Mouse (Mus musculus) left cerebral cortex, postnatal 36 days (tissue): ENCODE measurements around the gene Cc2d1b. TPM values are rescaled to one million over a fixed set of nuclear protein-coding genes. Genes with fewer than 3 reads are reported as not detected.

Source experiments
- DNase-seq, 2 experiments: peaks; one replicate each; pipeline ENCODE4 v3.0.0; 2021 to 2022; ENCODE audit warnings: low spot score in 2 of 2, mixed read lengths in 1 of 2
- intact Hi-C: fragments of 180-260 bp; cut with DNase I; formaldehyde crosslinking; loops from one replicate; pipeline ENCODE4 v1.15.1; 2025
- total RNA-seq, 2 experiments: library from RNA; stranded (reverse); gene quantifications; 2 replicates each; pipeline ENCODE4 v1.2.3; 2021

Gene Cc2d1b
- 10 to 100 TPM; 31.3 to 48.2 TPM for total RNA-seq

DNA sequence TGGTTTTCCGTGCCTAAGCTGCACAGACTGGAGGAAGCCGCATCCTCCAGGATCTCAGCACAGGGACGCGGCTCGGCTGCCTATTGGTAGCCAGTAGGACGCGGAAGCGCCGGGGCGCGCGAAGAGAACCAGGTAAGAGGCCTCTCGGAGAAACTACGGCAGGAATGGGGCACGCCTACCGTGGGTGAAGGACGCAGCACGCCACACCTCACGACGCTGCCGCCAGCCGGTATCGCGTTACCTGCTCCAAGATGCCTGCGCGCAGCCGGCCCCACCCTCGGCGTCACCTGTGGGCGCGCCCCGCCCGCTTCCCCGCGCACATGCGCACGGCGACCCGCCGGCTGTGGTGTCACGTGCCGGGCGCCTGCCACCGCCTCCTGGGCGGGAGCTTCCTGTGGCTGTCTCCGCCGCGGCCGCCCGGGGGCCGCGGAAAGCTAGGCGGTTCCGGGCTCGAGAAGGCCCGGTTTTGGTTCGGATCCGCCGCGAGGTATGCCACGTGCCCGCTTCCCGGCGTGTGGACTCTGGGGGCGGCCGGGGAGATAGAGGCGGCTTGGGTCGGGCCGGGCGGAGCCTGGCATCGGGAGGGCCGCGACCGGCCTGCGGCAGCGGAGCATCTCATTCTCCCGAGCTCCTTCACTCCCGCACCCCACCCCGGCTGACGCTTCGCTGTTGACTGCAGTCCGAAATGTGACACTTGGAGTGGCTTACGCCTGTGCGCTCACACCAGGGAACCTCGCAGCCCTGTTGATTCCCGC lies at the start of gene Cc2d1b:
Cc2d1b (plus strand) TSS at position 354 of the 755 bp plus-strand sequence.
- intact Hi-C loops: loop anchor here (2.0 kb wide), 1 partner anchor 41 kb away; the partner anchor contains the start of genes Orc1 and Prpf38a
- DNase-seq: peak; percentile 92 to 96

- intact Hi-C loops: no loop called here
- no peak for DNase-seq
Observed at GRCm38 (mm10) chr4:108572644-108573043, 47.1 kb upstream of the Cc2d1b start.

DNA sequence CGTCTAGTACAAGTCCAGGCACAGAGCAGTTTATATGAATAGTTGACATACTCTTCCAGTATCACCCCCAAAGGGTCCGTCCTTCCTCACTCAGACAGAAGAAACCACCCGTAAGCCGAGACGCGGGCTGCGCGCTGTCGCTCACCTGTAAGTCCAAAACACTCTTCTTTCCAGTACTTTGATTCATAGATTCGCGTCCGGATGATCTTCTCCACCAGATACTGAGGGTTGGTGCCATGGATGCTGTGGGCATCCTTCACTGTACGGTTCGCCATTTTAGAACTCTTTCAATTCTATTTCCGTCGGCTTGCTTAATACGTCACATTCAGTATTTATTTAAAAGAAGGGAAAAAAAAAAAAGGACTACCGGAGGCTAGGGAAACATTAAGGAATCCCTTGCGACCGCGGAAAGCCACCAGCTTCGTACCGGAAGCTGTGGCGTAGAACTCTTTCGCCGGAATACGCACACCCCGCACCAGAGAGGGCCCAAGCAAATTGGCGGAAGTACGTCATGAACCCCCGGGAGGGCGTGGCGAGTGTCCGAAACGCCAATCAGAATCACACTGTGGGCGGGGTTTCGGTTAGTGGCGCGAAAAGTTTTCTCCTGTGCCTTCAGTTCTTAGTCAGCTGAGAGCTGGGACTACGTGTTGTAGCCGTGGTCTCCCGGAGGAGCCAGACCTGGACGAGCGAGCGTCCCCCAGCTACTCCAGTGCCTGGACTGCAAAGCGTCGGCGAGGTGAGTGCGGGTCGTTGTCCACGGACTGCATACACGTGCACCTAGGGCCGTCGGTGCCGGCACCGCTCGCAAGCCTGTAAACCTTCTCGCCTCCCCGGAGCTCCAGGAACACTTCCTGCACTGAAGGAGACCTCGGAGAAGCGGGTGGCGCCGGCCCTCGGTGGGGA lies 40.6 kb upstream of the Cc2d1b start, which contains the start of the genes Prpf38a and Orc1:
Prpf38a (minus strand) TSS at position 497 of the 903 bp plus-strand sequence.
Orc1 (plus strand) TSS at position 584 of the 903 bp plus-strand sequence.
- peak; percentile 95 to 97 for DNase-seq
- intact Hi-C loops: loop anchor here (2.0 to 5.0 kb wide), 3 partner anchors 40 to 242 kb away; partner anchors contain the start of gene Cc2d1b

GRCm38 (mm10) chr4:108579743-108580411 lies 39.9 kb upstream of the Cc2d1b start:
- DNase-seq: no peak
- intact Hi-C loops: loop anchor here (2.0 to 5.0 kb wide), 3 partner anchors 39 to 243 kb away; partner anchors contain the start of gene Cc2d1b

GRCm38 (mm10) chr4:108593376-108593775 lies 26.4 kb upstream of the Cc2d1b start:
- intact Hi-C loops: no loop called here
- DNase-seq: no peak

- intact Hi-C loops: no loop called here
- DNase-seq: no peak
Observed at GRCm38 (mm10) chr4:108595785-108596184, 24.0 kb upstream of the Cc2d1b start.

GRCm38 (mm10) chr4:108598306-108598705 lies 21.4 kb upstream of the Cc2d1b start:
- no peak for DNase-seq
- intact Hi-C loops: no loop called here

DNA sequence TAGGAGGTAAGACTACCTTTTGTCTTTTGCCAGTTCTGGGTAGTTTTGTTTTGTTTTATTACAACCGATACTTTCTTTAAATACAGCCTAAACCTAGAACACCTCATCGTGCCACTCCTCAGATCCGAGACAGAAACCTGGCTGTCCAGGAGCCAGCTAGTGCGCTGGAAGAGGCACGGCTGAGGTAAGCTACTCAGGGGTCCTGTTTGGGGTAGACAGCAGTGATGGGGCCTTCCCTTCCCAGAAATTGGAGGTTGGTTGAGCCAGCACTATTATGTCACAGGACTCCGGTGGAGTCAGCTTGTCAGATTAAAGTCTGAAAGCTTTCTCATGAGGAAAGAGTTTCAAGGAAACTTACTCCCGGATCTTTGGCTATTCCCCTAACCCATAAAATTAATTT lies 17.9 kb upstream of the Cc2d1b start:
- intact Hi-C loops: no loop called here
- no peak for DNase-seq

DNA sequence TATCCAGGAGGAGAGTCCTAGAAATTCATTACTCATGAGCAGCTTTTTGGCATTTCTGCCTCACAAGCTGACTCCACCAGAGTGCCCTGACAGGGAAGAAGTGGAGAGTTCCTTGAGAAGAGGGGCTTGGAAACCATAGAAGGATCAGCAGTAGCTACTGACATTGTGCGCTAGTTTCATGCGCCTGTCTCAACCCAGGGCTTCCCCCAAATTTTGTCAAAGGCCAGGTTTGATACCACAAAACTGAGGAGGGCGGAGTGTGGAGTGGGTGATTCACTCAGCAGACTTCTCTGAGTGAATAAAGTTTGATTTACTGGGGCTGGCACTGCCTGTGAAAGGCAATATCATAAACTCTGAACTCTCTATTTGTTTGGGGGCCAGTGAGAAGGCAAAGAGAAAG lies 11.1 kb upstream of the Cc2d1b start:
- intact Hi-C loops: no loop called here
- no peak for DNase-seq

DNA sequence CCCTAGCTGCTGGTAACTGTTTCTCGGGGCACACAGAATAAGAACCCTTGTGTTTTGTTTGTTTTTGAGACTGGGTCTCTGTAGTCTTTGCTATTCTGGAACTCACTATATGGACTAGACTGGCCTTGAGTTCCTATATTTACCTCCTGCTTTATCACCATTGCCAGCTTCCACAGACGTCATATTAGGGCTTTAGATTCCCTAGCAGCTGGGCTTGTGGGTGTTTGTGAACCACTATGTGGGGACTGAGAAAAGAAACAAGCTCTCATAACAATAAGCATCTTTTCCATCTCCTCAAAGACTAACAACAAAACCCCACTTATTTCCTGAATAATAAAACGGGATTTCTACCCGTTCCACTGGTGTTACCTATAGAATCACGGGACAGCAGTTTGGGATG lies 8.8 kb upstream of the Cc2d1b start:
- intact Hi-C loops: no loop called here
- DNase-seq: no peak

DNA sequence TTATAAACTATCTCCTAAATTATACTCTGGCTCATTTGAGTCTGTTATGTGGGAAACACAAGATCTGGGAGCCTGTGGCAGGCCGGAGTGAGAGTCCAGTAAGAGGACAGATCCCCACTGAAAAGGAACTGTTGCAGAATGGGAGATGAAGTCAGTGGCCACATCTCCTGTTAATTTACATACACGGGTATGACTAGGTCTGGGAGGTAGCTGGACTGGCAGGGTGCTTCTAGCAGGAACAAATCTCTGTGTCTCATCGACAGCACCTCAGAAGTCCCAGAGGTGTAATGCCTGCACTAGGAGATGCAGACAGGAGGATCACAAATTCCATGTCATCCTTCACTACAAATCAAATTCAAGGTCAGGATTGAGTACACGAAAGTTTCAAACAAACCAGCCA lies 1.2 kb upstream of the Cc2d1b start:
- intact Hi-C loops: loop anchor here (2.0 kb wide), 1 partner anchor 40 kb away; the partner anchor contains the start of genes Orc1 and Prpf38a
- no peak for DNase-seq

GRCm38 (mm10) chr4:108619165-108619564 lies 575 bp upstream of the Cc2d1b start:
- intact Hi-C loops: loop anchor here (2.0 kb wide), 1 partner anchor 40 kb away; the partner anchor contains the start of genes Orc1 and Prpf38a
- DNase-seq: no peak

- intact Hi-C loops: no loop called here
- no peak for DNase-seq
Observed at GRCm38 (mm10) chr4:108620536-108620935, 796 bp downstream of the Cc2d1b start.

DNA sequence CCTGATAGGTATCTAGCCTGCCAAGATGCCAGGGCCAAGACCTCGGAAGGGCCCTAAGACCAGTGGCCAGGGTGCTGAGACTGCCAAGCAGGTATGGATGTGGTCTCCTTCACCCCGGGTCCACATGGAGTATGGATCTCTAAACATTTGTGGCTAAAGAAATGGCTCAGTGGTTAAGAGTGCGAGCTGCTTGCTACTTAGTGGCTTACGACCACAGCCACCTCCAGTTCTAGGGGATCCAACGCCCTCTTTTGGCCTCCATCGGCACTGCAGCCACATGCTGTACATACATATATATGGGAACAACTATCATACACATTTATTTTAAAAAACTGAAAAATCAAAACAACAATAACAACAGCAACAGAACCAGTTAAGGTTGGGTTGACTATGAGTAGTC lies 1.8 kb downstream of the Cc2d1b start:
- no peak for DNase-seq
- intact Hi-C loops: no loop called here

DNA sequence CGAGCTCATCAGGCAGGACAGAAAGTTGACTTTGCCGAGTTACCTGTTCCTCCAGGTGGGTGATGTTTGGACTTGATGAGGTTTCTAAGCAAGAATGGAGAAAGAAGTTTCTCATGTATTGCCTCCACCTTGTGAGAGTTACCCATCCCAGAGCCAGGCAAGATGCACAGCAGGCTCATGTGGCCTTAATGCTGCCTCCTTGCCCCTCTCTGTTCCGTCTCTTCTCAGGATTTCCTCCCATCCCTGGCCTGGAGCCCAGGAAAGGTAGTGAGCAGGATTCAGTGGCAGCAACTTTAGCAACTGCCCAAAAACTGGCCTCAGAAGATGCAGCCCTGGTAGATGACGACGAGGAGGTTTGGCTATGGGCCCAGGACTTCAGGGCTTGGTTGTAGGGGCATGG lies 7.3 kb downstream of the Cc2d1b start:
- DNase-seq: no peak
- intact Hi-C loops: no loop called here

GRCm38 (mm10) chr4:108629363-108629880 lies 9.7 kb downstream of the Cc2d1b start:
- intact Hi-C loops: no loop called here

DNA sequence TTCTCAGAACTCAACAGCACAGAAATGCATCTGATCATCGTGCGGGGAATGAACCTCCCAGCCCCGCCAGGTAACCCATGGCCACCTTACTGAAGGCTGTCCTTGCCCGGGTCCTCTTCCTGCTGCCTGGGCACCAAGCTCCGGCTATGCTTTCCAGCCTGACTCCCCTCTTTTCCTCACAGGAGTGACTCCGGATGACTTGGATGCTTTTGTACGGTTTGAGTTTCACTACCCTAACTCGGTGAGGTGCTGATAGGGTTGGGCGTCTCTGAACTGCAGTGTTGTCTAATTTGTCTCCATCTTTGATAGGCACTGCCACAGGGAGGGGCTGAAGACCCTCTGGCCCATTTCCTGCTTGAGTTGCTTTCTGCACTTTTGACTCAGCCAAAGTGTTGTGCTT lies 10.4 kb downstream of the Cc2d1b start:
- intact Hi-C loops: no loop called here

More at GRCm38 (mm10) chr4:108629363-108629880, 9.7 kb downstream of the Cc2d1b start:
- DNase-seq: no peak

DNA sequence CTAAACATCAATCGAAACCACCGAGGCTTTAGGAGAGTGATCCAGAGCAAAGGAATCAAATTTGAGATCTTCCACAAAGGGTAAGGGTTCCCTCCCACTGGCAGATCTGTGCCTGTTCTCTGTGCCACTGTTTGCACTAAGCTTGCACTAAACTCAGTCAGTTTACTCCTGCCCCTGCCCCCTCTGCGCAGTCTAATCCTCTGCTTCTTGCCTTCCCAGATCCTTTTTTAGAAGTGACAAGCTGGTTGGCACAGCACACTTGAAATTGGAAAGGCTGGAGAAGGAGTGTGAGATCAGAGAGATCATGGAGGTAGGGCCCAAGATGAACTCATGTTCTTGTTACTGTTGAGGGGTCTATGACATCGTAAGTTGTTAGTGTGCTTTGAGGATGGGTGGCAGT lies 11.9 kb downstream of the Cc2d1b start:
- DNase-seq: no peak
- intact Hi-C loops: no loop called here

More for the DNA sequence above, 10.4 kb downstream of the Cc2d1b start:
- no peak for DNase-seq

DNA sequence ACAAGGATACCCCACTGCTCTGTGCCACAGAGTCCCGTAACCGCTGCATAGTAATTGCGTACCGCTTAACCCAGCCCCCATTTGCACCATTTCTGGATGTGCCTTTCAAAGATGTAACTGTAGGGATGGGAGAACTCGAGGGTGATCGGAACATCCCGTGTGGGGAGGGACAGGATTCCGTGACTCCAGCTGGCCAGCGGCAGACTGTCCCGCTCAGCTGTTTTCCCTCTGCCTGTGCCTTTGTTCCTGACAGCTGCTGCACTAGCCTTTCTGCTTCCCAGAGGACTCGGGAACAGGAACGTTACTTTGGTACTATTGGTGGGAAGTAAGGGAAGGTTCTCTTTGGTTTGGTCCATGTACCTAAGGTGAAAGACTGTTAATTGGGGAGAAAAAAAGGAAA lies 14.0 kb downstream of the Cc2d1b start:
- no peak for DNase-seq
- intact Hi-C loops: no loop called here
